Mouse (Mus musculus) small intestine, adult 2 months (tissue): ENCODE results near the gene Smyd3.

Experiments
- CTCF ChIP-seq: fragments of 200-500 bp; IDR thresholded peaks from 2 replicates; pipeline ENCODE4 v1.5.1; 2012; ENCODE audit warnings: low read depth, mild to moderate bottlenecking, control low read depth, inconsistent platforms, low read length, moderate library complexity, mixed read lengths; ENCODE audit not compliant: insufficient replicate concordance, insufficient read length; ENCODE audit errors: extremely low read depth
- POLR2A ChIP-seq: fragments of 200-500 bp; IDR thresholded peaks from 2 replicates; pipeline ENCODE4 v1.6.1; 2012; ENCODE audit warnings: low read depth, mild to moderate bottlenecking, control low read depth, inconsistent platforms, low read length, moderate library complexity

DNA sequence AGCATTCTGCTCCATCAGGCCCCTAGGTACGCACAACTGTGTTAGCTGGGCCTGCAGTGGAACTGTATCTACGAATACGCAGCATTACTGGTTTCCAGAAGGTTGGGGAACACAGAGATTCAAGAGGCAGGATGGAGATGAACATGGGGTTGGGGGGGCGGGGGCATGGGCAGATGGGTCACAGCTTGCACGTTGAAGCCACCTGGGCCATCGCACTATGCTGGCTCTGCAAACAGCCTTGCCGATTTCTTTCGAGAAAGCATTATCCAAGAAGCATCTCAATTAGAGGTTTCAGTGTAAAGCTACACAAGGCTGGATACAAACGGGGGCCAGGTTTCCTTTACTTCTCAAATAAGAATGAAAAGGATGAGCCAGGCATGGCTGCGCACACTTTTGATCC is 348.7 kb downstream of the Smyd3 start:
- TF ChIP-seq CTCF, result no peak
- TF ChIP-seq POLR2A, result no peak
